11 mouse cellular contexts compared by ENCODE assay signal in genomic region chr7:4793248-4793647, GRCm38 (mm10). TPM values are rescaled to one million over a fixed set of nuclear protein-coding genes. Genes with fewer than 3 reads are reported as not detected.
A peak's percentile ranks its signal among the peaks of the same experiment; 100 is the strongest.
DNase-seq lines count a peak whose midpoint lies in the region; ATAC-seq and TF ChIP-seq lines count a peak whose summit lies in the region.
"Not testable (repeated sequence)": the region's sequence is repeated elsewhere in the genome, so short reads cannot be mapped to it uniquely, and the experiment has no call there.
"Had no signal": no experiment of that assay in that cellular context is flagged by ENCODE, and none has a peak within 500 bp of the region (broad histone marks: within the 10 kb centered on the region; RNA-seq: fewer than 3 reads in every experiment).

No protein-coding gene starts in this region.

- H3K4me2 ChIP-seq in embryonic facial prominence, embryonic 13.5 days: peak overlapping the region; percentile 86
- H3K4me2 ChIP-seq in hindbrain, embryonic 15.5 days: peak overlapping the region; percentile 84
- peak overlapping the region; percentile 84 for H3K4me2 ChIP-seq in liver, embryonic 16.5 days (ENCODE audit: low read depth, low read length)
- H3K4me2 ChIP-seq in midbrain, embryonic 15.5 days: peak overlapping the region; percentile 77
- peak overlapping the region; percentile 77 for H3K4me2 ChIP-seq in stomach, embryonic 14.5 days (replicated peaks; ENCODE audit: low read depth, low read length)

- not testable (repeated sequence) for H3K9me3 ChIP-seq in G1E (replicated peaks); embryonic facial prominence, embryonic 13.5 days; hindbrain, embryonic 15.5 days; liver, embryonic 16.5 days (replicated peaks; ENCODE audit: control insufficient read depth, low read length); midbrain, embryonic 15.5 days; stomach, embryonic 14.5 days (ENCODE audit: control insufficient read depth, low read depth, low read length)

- ATAC-seq in G1E (ENCODE audit: extremely low read depth, insufficient number of reproducible peaks, low FRiP score, poor library complexity, severe bottlenecking); embryonic facial prominence, embryonic 13.5 days (ENCODE audit: insufficient number of reproducible peaks, insufficient read depth, low FRiP score, low TSS enrichment, low read depth); midbrain, embryonic 15.5 days (replicated peaks): not testable (repeated sequence)
- ATAC-seq in hindbrain, embryonic 15.5 days (ENCODE audit: low FRiP score, low read depth): peak; percentile 0; the same call in 1 of the 2 replicates
- ATAC-seq in liver, embryonic 16.5 days (ENCODE audit: low read depth): peak; percentile 1
- 0 out of 2 replicates have a peak, but pooled peaks have one; percentile 0 for ATAC-seq in stomach, embryonic 14.5 days (ENCODE audit: insufficient number of reproducible peaks, insufficient read depth, low FRiP score, low read depth)

- not testable (repeated sequence) for DNase-seq in G1E (ENCODE audit: low spot score); heart, adult 2 months; layer of hippocampus, adult 2 months (ENCODE audit: low spot score in 2 of 2)

- under 1% methylated on average over 31 of the region's 31 CpGs for WGBS in embryonic facial prominence, embryonic 13.5 days
- WGBS in heart, adult 2 months: under 1% methylated on average over 31 of the region's 31 CpGs
- WGBS in hindbrain, embryonic 15.5 days: under 1% methylated on average over 31 of the region's 31 CpGs
- 0% methylated on average over 31 of the region's 31 CpGs for WGBS in liver, embryonic 16.5 days (ENCODE audit: insufficient replicate concordance)
- WGBS in midbrain, embryonic 15.5 days: under 1% methylated on average over 29 of the region's 31 CpGs
- 1% methylated on average over 31 of the region's 31 CpGs for WGBS in stomach, embryonic 14.5 days

- intact Hi-C loops in heart, adult 2 months (cut with DNase I): loop anchor here (5.0 to 10.0 kb wide), 4 partner anchors 106 to 658 kb away; partner anchors contain the start of genes Hspbp1, Leng8 and Ppp6r1

- peaks cover 47% of the 10 kb centered on the region for H3K4me1 ChIP-seq in G1E (ENCODE audit: insufficient read depth, low read depth, low read length)
- peaks cover 22% of the 10 kb centered on the region for H3K4me1 ChIP-seq in embryonic facial prominence, embryonic 13.5 days
- not testable (repeated sequence) for H3K4me1 ChIP-seq in heart, adult 2 months (ENCODE audit: control insufficient read depth, insufficient read depth, low read length); stomach, embryonic 14.5 days (ENCODE audit: control insufficient read depth, insufficient read depth, low read length)
- H3K4me1 ChIP-seq in hindbrain, embryonic 15.5 days (replicated peaks): peaks cover 28% of the 10 kb centered on the region
- peaks cover 33% of the 10 kb centered on the region for H3K4me1 ChIP-seq in liver, embryonic 16.5 days (ENCODE audit: control insufficient read depth, low read depth, low read length)
- peaks cover 25% of the 10 kb centered on the region for H3K4me1 ChIP-seq in midbrain, embryonic 15.5 days

- H3K27ac ChIP-seq in embryonic facial prominence, embryonic 13.5 days: peak overlapping the region; percentile 96
- H3K27ac ChIP-seq in heart, adult 2 months: peak overlapping the region; percentile 94
- peak overlapping the region; percentile 91 for H3K27ac ChIP-seq in hindbrain, embryonic 15.5 days (replicated peaks)
- H3K27ac ChIP-seq in layer of hippocampus, adult 2 months: peak overlapping the region; percentile 98
- peak overlapping the region; percentile 89 for H3K27ac ChIP-seq in liver, embryonic 16.5 days (ENCODE audit: low read length)
- H3K27ac ChIP-seq in midbrain, embryonic 15.5 days: peak overlapping the region; percentile 90
- H3K27ac ChIP-seq in stomach, embryonic 14.5 days (ENCODE audit: low read length): peak overlapping the region; percentile 84

- TF ChIP-seq CTCF in G1E (IDR thresholded peaks at IDR 0.05; ENCODE audit: low read depth, low read length); heart, adult 2 months (IDR thresholded peaks at IDR 0.05); layer of hippocampus, adult 2 months (conservative IDR thresholded peaks at IDR 0.05): not testable (repeated sequence)

- TF ChIP-seq POLR2A in heart, adult 2 months (IDR thresholded peaks at IDR 0.05; ENCODE audit: insufficient read depth, low read depth, low read length): not testable (repeated sequence)

- peak overlapping the region; percentile 84 for H3K4me3 ChIP-seq in G1E (ENCODE audit: low read depth, low read length)
- H3K4me3 ChIP-seq in embryonic facial prominence, embryonic 13.5 days: peak overlapping the region; percentile 87
- H3K4me3 ChIP-seq in heart, adult 2 months: peak overlapping the region; percentile 98
- H3K4me3 ChIP-seq in hindbrain, embryonic 15.5 days: peak overlapping the region; percentile 90
- H3K4me3 ChIP-seq in layer of hippocampus, adult 2 months: peak overlapping the region; percentile 97
- peak overlapping the region; percentile 81 for H3K4me3 ChIP-seq in liver, embryonic 16.5 days (ENCODE audit: low read depth, low read length)
- H3K4me3 ChIP-seq in midbrain, embryonic 15.5 days: peak overlapping the region; percentile 92
- peak overlapping the region; percentile 89 for H3K4me3 ChIP-seq in stomach, embryonic 14.5 days (ENCODE audit: low read depth, low read length)

- H3K36me3 ChIP-seq in G1E (replicated peaks): peaks cover 51% of the 10 kb centered on the region
- H3K36me3 ChIP-seq in embryonic facial prominence, embryonic 13.5 days: peaks cover 41% of the 10 kb centered on the region
- not testable (repeated sequence) for H3K36me3 ChIP-seq in heart, adult 2 months (ENCODE audit: control insufficient read depth, insufficient read depth, low read length)
- peaks cover 36% of the 10 kb centered on the region for H3K36me3 ChIP-seq in hindbrain, embryonic 15.5 days
- peaks cover 29% of the 10 kb centered on the region for H3K36me3 ChIP-seq in liver, embryonic 16.5 days (ENCODE audit: control insufficient read depth, insufficient read depth)
- H3K36me3 ChIP-seq in midbrain, embryonic 15.5 days (replicated peaks): peaks cover 24% of the 10 kb centered on the region
- H3K36me3 ChIP-seq in stomach, embryonic 14.5 days (ENCODE audit: control insufficient read depth, insufficient read depth, low read length): peaks cover 36% of the 10 kb centered on the region

- H3K79me2 ChIP-seq in heart, adult 2 months (replicated peaks; ENCODE audit: control insufficient read depth, insufficient read depth, low read length): not testable (repeated sequence)

- not testable (repeated sequence) for TF ChIP-seq EP300 in heart, adult 2 months (IDR thresholded peaks at IDR 0.05; ENCODE audit: insufficient read depth, low read depth, low read length)

- not testable (repeated sequence) for H3K27me3 ChIP-seq in G1E (ENCODE audit: insufficient read depth, low read length); heart, adult 2 months (ENCODE audit: control insufficient read depth, insufficient read depth, low read length); hindbrain, embryonic 15.5 days; liver, embryonic 16.5 days (ENCODE audit: control insufficient read depth, insufficient read depth, low read depth, low read length); midbrain, embryonic 15.5 days (replicated peaks); stomach, embryonic 14.5 days (ENCODE audit: control insufficient read depth, insufficient read depth, low read length)
- peaks cover 19% of the 10 kb centered on the region for H3K27me3 ChIP-seq in embryonic facial prominence, embryonic 13.5 days

- H3K9ac ChIP-seq in embryonic facial prominence, embryonic 13.5 days: peak overlapping the region; percentile 96
- H3K9ac ChIP-seq in heart, adult 2 months (ENCODE audit: low read depth, low read length): peak overlapping the region; percentile 89
- peak overlapping the region; percentile 95 for H3K9ac ChIP-seq in hindbrain, embryonic 15.5 days
- peak overlapping the region; percentile 81 for H3K9ac ChIP-seq in liver, embryonic 16.5 days (ENCODE audit: low read depth, low read length)
- H3K9ac ChIP-seq in midbrain, embryonic 15.5 days: peak overlapping the region; percentile 95
- H3K9ac ChIP-seq in stomach, embryonic 14.5 days (replicated peaks; ENCODE audit: low read depth, low read length): peak overlapping the region; percentile 97

RNA-seq across cellular contexts. Expression of gene Rpl28, which starts 0.6 kb away (rescaled TPM):
- 1,543 and 2,339 TPM in 2 replicates for total RNA-seq in G1E (2014; fragmentation: Nextera tagmentation)
- total RNA-seq in G1E (2017): 548 and 573 TPM in 2 replicates
- polyA plus RNA-seq in G1E (2012): 5,642 and 5,886 TPM in 2 replicates
- 335 and 398 TPM in 2 replicates for polyA plus RNA-seq in embryonic facial prominence, embryonic 13.5 days (2015; fragmentation: Nextera tagmentation; extraction: Ambion mirVana)
- total RNA-seq in heart, adult 2 months (2021): 100 to 1,000 TPM; 492 to 575 TPM
- polyA plus RNA-seq in heart, adult 2 months (2012; rRNA removed): 135 and 202 TPM in 2 replicates
- 212 and 228 TPM in 2 replicates for polyA plus RNA-seq in hindbrain, embryonic 15.5 days (2015; fragmentation: Nextera tagmentation; extraction: Ambion mirVana)
- 100 to 1,000 TPM; 458 to 462 TPM for total RNA-seq in layer of hippocampus, adult 2 months (2021)
- polyA plus RNA-seq in liver, embryonic 16.5 days (2015; fragmentation: Nextera tagmentation; extraction: Ambion mirVana): 162 and 174 TPM in 2 replicates
- 186 and 187 TPM in 2 replicates for polyA plus RNA-seq in midbrain, embryonic 15.5 days (2015; fragmentation: Nextera tagmentation; extraction: Ambion mirVana)
- polyA plus RNA-seq in stomach, embryonic 14.5 days (2014; fragmentation: Nextera tagmentation; extraction: Ambion mirVana): 301 and 312 TPM in 2 replicates

RNA-seq across cellular contexts. Expression of gene Tmem238, which starts 3.8 kb away (rescaled TPM):
- total RNA-seq in G1E (2014; fragmentation: Nextera tagmentation): 1.7 and 4.7 TPM in 2 replicates
- total RNA-seq in G1E (2017): 6.8 and 12.1 TPM in 2 replicates
- polyA plus RNA-seq in G1E (2012): 40.6 and 61.2 TPM in 2 replicates
- 6.3 and 7.2 TPM in 2 replicates for polyA plus RNA-seq in embryonic facial prominence, embryonic 13.5 days (2015; fragmentation: Nextera tagmentation; extraction: Ambion mirVana)
- total RNA-seq in heart, adult 2 months (2021): 1 to 10 TPM; 5.3 to 5.4 TPM
- polyA plus RNA-seq in heart, adult 2 months (2012; rRNA removed): 2.2 and 4.3 TPM in 2 replicates
- polyA plus RNA-seq in hindbrain, embryonic 15.5 days (2015; fragmentation: Nextera tagmentation; extraction: Ambion mirVana): 5.9 and 6.3 TPM in 2 replicates
- 1 to 10 TPM; 2.6 to 2.7 TPM for total RNA-seq in layer of hippocampus, adult 2 months (2021)
- 8.4 and 8.9 TPM in 2 replicates for polyA plus RNA-seq in liver, embryonic 16.5 days (2015; fragmentation: Nextera tagmentation; extraction: Ambion mirVana)
- 5.4 and 5.8 TPM in 2 replicates for polyA plus RNA-seq in midbrain, embryonic 15.5 days (2015; fragmentation: Nextera tagmentation; extraction: Ambion mirVana)
- polyA plus RNA-seq in stomach, embryonic 14.5 days (2014; fragmentation: Nextera tagmentation; extraction: Ambion mirVana): 8.7 and 10.6 TPM in 2 replicates

RNA-seq across cellular contexts. Expression of gene Tmem190, which starts 10.5 kb away (rescaled TPM):
- total RNA-seq in G1E (2014; fragmentation: Nextera tagmentation): not detected in 2 replicates
- total RNA-seq in G1E (2017): 0.41 TPM in 1 of 2 replicates, not detected in the other
- polyA plus RNA-seq in G1E (2012): not detected in 2 replicates
- polyA plus RNA-seq in embryonic facial prominence, embryonic 13.5 days (2015; fragmentation: Nextera tagmentation; extraction: Ambion mirVana): not detected in 2 replicates
- total RNA-seq in heart, adult 2 months (2021): not detected
- polyA plus RNA-seq in heart, adult 2 months (2012; rRNA removed): 0.29 TPM in 1 of 2 replicates, not detected in the other
- not detected in 2 replicates for polyA plus RNA-seq in hindbrain, embryonic 15.5 days (2015; fragmentation: Nextera tagmentation; extraction: Ambion mirVana)
- not detected for total RNA-seq in layer of hippocampus, adult 2 months (2021)
- not detected in 2 replicates for polyA plus RNA-seq in liver, embryonic 16.5 days (2015; fragmentation: Nextera tagmentation; extraction: Ambion mirVana)
- polyA plus RNA-seq in midbrain, embryonic 15.5 days (2015; fragmentation: Nextera tagmentation; extraction: Ambion mirVana): not detected in 2 replicates
- polyA plus RNA-seq in stomach, embryonic 14.5 days (2014; fragmentation: Nextera tagmentation; extraction: Ambion mirVana): 0.55 TPM in 1 of 2 replicates, not detected in the other
- total RNA-seq: layer of hippocampus, postnatal 25 days had no signal
- polyA plus RNA-seq: CD4-positive, CD25-positive, alpha-beta regulatory T cell, adult 4 months; frontal cortex, adult 2 months had no signal

RNA-seq across cellular contexts. Expression of gene Il11, which starts 10.6 kb away (rescaled TPM):
- total RNA-seq in G1E (2014; fragmentation: Nextera tagmentation): not detected in 2 replicates
- not detected in 2 replicates for total RNA-seq in G1E (2017)
- 0.13 and 0.15 TPM in 2 replicates for polyA plus RNA-seq in G1E (2012)
- polyA plus RNA-seq in embryonic facial prominence, embryonic 13.5 days (2015; fragmentation: Nextera tagmentation; extraction: Ambion mirVana): not detected in 2 replicates
- total RNA-seq in heart, adult 2 months (2021): not detected
- 0.15 TPM in 1 of 2 replicates, not detected in the other for polyA plus RNA-seq in heart, adult 2 months (2012; rRNA removed)
- 0.87 and 1.1 TPM in 2 replicates for polyA plus RNA-seq in hindbrain, embryonic 15.5 days (2015; fragmentation: Nextera tagmentation; extraction: Ambion mirVana)
- under 1 TPM; 0.25 to 0.26 TPM for total RNA-seq in layer of hippocampus, adult 2 months (2021)
- polyA plus RNA-seq in liver, embryonic 16.5 days (2015; fragmentation: Nextera tagmentation; extraction: Ambion mirVana): 0.12 TPM in 1 of 2 replicates, not detected in the other
- 1.0 and 1.6 TPM in 2 replicates for polyA plus RNA-seq in midbrain, embryonic 15.5 days (2015; fragmentation: Nextera tagmentation; extraction: Ambion mirVana)
- polyA plus RNA-seq in stomach, embryonic 14.5 days (2014; fragmentation: Nextera tagmentation; extraction: Ambion mirVana): 0.17 and 0.27 TPM in 2 replicates

RNA-seq across cellular contexts. Expression of gene Ube2s, which starts 19.1 kb away (rescaled TPM):
- total RNA-seq in G1E (2014; fragmentation: Nextera tagmentation): 538 and 670 TPM in 2 replicates
- total RNA-seq in G1E (2017): 171 and 195 TPM in 2 replicates
- polyA plus RNA-seq in G1E (2012): 210 and 243 TPM in 2 replicates
- polyA plus RNA-seq in embryonic facial prominence, embryonic 13.5 days (2015; fragmentation: Nextera tagmentation; extraction: Ambion mirVana): 347 and 400 TPM in 2 replicates
- total RNA-seq in heart, adult 2 months (2021): 10 to 100 TPM; 85.1 to 99.1 TPM
- polyA plus RNA-seq in heart, adult 2 months (2012; rRNA removed): 167 and 265 TPM in 2 replicates
- polyA plus RNA-seq in hindbrain, embryonic 15.5 days (2015; fragmentation: Nextera tagmentation; extraction: Ambion mirVana): 269 and 295 TPM in 2 replicates
- 100 to 1,000 TPM; 106 to 108 TPM for total RNA-seq in layer of hippocampus, adult 2 months (2021)
- 261 and 272 TPM in 2 replicates for polyA plus RNA-seq in liver, embryonic 16.5 days (2015; fragmentation: Nextera tagmentation; extraction: Ambion mirVana)
- polyA plus RNA-seq in midbrain, embryonic 15.5 days (2015; fragmentation: Nextera tagmentation; extraction: Ambion mirVana): 265 and 288 TPM in 2 replicates
- 318 and 349 TPM in 2 replicates for polyA plus RNA-seq in stomach, embryonic 14.5 days (2014; fragmentation: Nextera tagmentation; extraction: Ambion mirVana)

Comparison
In these comparisons a context has a peak if more than half of its experiments do, and no peak if none do; other contexts are left out.
1. RNA of gene Rpl28, which starts 0.6 kb away (polyA plus RNA-seq): 5,642 to 5,886 TPM in G1E; 335 to 398 TPM in embryonic facial prominence, embryonic 13.5 days, 301 to 312 TPM in stomach, embryonic 14.5 days, 212 to 228 TPM in hindbrain, embryonic 15.5 days, 135 to 202 TPM in heart, adult 2 months, 186 to 187 TPM in midbrain, embryonic 15.5 days and 162 to 174 TPM in liver, embryonic 16.5 days; every median in the first group is over 10 times any median in the second.
2. Peak in every context shown above with its lines, with median percentiles within 50 percentile points of each other: H3K4me3 ChIP-seq, H3K27ac ChIP-seq, H3K4me2 ChIP-seq and H3K9ac ChIP-seq.